Mouse (Mus musculus) Muller cell, postnatal 12 days (primary cell): ENCODE measurements around the gene Bmp6.
A peak's percentile ranks its signal among the peaks of the same experiment; 100 is the strongest.

Source experiments
- DNase-seq: peaks from one replicate; pipeline ENCODE4 v3.0.0-alpha.2; 2015; ENCODE audit errors: inconsistent ontology term

Bmp6 gene

GRCm38 (mm10) chr13:38353420-38354255, 8.7 kb downstream of the Bmp6 start:
- no peak for DNase-seq

GRCm38 (mm10) chr13:38354284-38354683, 9.4 kb downstream of the Bmp6 start:
- no peak for DNase-seq

GRCm38 (mm10) chr13:38359045-38359444, 14.1 kb downstream of the Bmp6 start:
- no peak for DNase-seq

- DNase-seq: no peak
Measured at GRCm38 (mm10) chr13:38362751-38363150, 17.8 kb downstream of the Bmp6 start.

GRCm38 (mm10) chr13:38363869-38364268, 19.0 kb downstream of the Bmp6 start:
- DNase-seq: no peak

GRCm38 (mm10) chr13:38369624-38370023, 24.7 kb downstream of the Bmp6 start:
- no peak for DNase-seq

GRCm38 (mm10) chr13:38376071-38376470, 31.2 kb downstream of the Bmp6 start:
- no peak for DNase-seq

GRCm38 (mm10) chr13:38377355-38377754, 32.4 kb downstream of the Bmp6 start:
- no peak for DNase-seq

- DNase-seq: no peak
Measured at GRCm38 (mm10) chr13:38379806-38380205, 34.9 kb downstream of the Bmp6 start.

- DNase-seq: no peak
Measured at GRCm38 (mm10) chr13:38386035-38386559, 41.2 kb downstream of the Bmp6 start.

- DNase-seq: no peak
Measured at GRCm38 (mm10) chr13:38387453-38388040, 42.6 kb downstream of the Bmp6 start.

- DNase-seq: no peak
Measured at GRCm38 (mm10) chr13:38393444-38393843, 48.5 kb downstream of the Bmp6 start.

- DNase-seq: no peak
Measured at GRCm38 (mm10) chr13:38395026-38395425, 50.1 kb downstream of the Bmp6 start.

GRCm38 (mm10) chr13:38397007-38397545, 52.2 kb downstream of the Bmp6 start:
- no peak for DNase-seq

GRCm38 (mm10) chr13:38398658-38399057, 53.8 kb downstream of the Bmp6 start:
- DNase-seq: no peak

GRCm38 (mm10) chr13:38400662-38401061, 55.8 kb downstream of the Bmp6 start:
- DNase-seq: no peak

GRCm38 (mm10) chr13:38407611-38408315, 62.9 kb downstream of the Bmp6 start:
- DNase-seq: peak; percentile 63

- DNase-seq: no peak
Measured at GRCm38 (mm10) chr13:38408636-38409035, 63.7 kb downstream of the Bmp6 start.

GRCm38 (mm10) chr13:38410322-38410865, 65.5 kb downstream of the Bmp6 start:
- DNase-seq: peak; percentile 97

- DNase-seq: peak; percentile 80
Measured at GRCm38 (mm10) chr13:38419781-38420180, 74.9 kb downstream of the Bmp6 start.

GRCm38 (mm10) chr13:38422491-38422890, 77.6 kb downstream of the Bmp6 start:
- DNase-seq: peak; percentile 72

GRCm38 (mm10) chr13:38425294-38425693, 80.4 kb downstream of the Bmp6 start:
- DNase-seq: no peak
